Mouse (Mus musculus) mammary gland, adult 2 months (tissue): Measurements from ENCODE around the gene Enpp7. TPM values are rescaled to one million over a fixed set of nuclear protein-coding genes. Genes with fewer than 3 reads are reported as not detected.

Source experiments
- polyA plus RNA-seq: library from polyadenylated mRNA; depleted of rRNA; stranded (reverse); fragments of >200 nt; gene quantifications from 2 replicates; pipeline ENCODE4 v1.2.3, GENCODE M21; 2012; ENCODE audit warnings: low replicate concordance; rRNA removed

The Enpp7 gene
- polyA plus RNA-seq: not detected in 2 replicates

DNA sequence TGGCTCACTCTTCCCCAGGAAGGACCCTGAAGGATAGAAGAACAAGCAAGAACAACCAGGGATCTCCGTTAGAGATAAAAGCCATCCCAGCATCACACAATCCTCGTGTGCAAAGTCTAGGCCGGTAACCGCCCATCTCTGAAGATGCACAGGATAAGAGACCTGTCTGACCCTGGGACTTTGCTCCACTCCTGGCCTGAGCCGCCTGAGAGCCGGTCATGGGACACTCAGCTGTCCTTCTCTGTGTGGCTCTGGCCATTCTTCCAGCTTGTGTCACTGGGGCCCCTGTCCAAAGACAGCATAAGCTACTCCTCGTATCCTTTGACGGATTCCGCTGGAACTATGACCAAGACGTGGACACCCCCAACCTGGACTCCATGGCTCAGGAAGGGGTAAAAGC, at the start of gene Enpp7:
TSS of gene Enpp7 (plus strand) at position 190 of the 400 bp plus-strand sequence.

DNA sequence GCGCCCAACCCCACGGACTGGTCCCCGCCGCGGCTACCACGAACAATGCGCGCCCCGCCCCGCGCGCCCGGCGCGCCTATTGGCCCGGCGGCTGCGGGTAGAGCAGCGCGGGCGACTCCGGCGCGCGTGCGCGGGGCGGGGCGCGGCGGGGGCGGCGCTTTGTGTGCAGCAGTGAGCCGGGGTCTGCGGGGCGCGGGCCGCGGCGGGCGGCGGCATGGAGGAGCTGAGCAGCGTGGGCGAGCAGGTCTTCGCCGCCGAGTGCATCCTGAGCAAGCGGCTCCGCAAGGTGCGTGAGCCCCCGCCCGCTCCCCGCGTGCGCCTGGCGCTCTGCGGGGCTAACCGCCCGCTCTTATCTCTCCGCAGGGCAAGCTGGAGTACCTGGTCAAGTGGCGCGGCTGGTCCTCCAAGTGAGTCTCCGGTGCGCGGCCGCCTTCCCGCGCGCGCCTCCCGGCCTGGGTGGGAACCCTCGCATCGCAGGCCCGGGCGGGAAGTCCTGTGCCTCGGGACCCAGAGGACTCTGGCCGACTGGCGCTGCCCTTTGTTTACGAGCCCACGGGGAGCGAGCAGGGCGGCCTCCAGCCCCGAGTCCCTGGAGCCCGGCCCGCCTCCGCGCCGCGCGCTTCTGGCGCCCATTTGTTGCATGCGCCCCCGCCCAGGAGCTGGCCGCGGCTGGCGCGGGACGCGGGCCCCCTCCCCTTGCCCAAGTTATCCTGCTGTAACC, 35.1 kb downstream of the Enpp7 start, which contains the start of gene Cbx2:
TSS of gene Cbx2 (plus strand) at position 68 of the 721 bp plus-strand sequence.

DNA sequence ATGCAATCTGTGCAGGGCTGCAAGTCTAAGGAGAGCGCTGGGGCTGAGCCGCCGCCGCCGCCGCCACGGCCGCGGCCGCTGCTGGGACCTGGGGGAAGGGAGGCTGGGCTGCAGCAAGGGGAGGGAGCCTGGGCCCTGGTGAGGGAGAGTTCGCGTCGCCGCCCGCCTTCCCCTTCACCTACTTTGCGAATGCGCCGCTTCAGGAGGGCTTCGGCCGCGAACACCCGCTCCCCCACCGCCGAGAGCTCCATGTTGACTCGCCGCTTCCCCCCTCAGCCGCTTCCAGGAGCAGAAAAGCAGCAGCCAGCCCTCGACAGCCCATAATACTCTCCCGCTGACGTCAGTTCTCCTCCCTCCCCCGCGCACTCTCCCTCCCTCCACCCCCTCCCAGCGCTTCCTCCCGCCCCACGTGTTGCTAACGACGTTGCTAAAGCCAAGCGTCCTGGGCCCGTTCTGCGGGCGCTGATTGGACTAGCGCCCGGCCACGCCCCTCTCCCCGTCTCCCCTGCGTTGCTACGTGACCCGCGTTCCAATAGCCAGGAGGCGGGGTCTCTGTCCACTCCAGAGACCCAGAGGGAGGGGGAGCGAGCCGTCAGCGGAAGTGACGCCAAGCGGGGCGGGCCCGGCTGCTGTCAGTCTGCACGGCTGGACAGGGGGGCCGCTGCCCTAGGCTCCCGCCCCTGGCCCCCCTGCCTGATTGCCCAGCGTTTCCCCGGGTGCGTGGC, 52.8 kb downstream of the Enpp7 start, which contains the start of gene Cbx8:
TSS of gene Cbx8 (minus strand) at position 370 of the 725 bp plus-strand sequence.

Other genes with a start within 250 kb of the Enpp7 start
- 0.12 TPM in 1 of 2 replicates, not detected in the other for gene Rbfox3, start 76.6 kb upstream of the Enpp7 start, polyA plus RNA-seq
- 4.4 and 4.7 TPM in 2 replicates for gene Cbx2, start 34.8 kb downstream of the Enpp7 start, polyA plus RNA-seq
- 3.6 and 7.3 TPM in 2 replicates for gene Cbx8, start 52.8 kb downstream of the Enpp7 start, polyA plus RNA-seq
- gene Cbx4, start 98.0 kb downstream of the Enpp7 start, polyA plus RNA-seq: 17.5 and 42.6 TPM in 2 replicates
- gene Tbc1d16, start 240.3 kb downstream of the Enpp7 start, polyA plus RNA-seq: 12.8 and 13.2 TPM in 2 replicates
- 0.27 and 0.32 TPM in 2 replicates for gene Ccdc40, start 240.4 kb downstream of the Enpp7 start, polyA plus RNA-seq